Mouse (Mus musculus): Measurements from ENCODE around the gene Agap3.

DNA sequence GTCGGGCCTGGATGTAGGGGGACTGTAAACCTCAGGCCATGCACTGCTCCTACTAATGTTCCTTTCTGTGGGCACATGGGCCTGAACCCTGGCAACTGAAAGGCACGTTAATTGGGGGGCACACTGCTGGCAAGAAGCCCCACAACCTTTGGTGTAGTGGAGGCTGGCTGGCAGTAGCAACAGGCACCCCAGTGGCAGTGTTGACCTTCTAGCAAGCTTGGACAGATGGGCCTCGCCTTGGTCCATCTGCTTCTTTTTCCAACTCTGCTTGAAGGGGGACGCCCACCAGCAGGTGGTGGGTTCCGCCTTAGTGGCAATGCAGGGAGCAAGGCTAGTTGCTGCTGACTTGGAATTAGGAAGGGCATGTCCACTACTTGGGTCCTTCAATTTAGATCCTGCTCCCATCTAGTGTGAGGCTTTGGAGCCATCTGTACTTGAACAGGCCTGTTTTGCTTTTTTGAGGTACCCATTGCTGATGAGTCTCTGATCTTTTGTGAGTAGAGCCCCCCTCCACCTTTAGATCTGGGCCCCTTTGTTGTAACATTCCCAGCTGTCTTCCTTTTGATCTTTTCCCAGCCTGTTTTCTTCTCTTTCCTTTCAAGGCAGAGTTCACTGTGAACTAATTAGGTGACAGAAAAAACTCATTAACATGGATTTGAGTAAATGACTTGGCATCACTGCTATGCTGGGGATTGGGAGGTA, 1.5 kb downstream of the Agap3 start:
- TF ChIP-seq CTCF (IDR thresholded peaks at IDR 0.05; ENCODE audit: low read depth), result 0 out of 2 replicates have a peak, but pooled peaks have one; percentile 3
- TF ChIP-seq EP300 (optimal IDR thresholded peaks at IDR 0.05), result no peak

Data from stomach, postnatal 0 days (tissue).